ENCODE assay signal across 8 mouse cellular contexts in genomic region chr19:57609361-57610057, GRCm38 (mm10). TPM values are rescaled to one million over a fixed set of nuclear protein-coding genes. Genes with fewer than 3 reads are reported as not detected.
DNase-seq lines count a peak whose midpoint lies in the region; ATAC-seq and TF ChIP-seq lines count a peak whose summit lies in the region.

No protein-coding gene starts in this region.

- DNase-seq in cerebellum, adult 9-10 months: peak; percentile 5
- no peak for DNase-seq in cerebellum, adult 9-11 months
- DNase-seq in adrenal gland, postnatal 14 days: peak; percentile 65
- DNase-seq in gastrocnemius, adult 2 months: peak; percentile 73
- peak; percentile 7 for DNase-seq in liver, embryonic 13.5 days

- H3K9ac ChIP-seq in hindbrain, embryonic 15.5 days: peak overlapping the region; percentile 74
- peak overlapping the region; percentile 85; the same call in 1 of the 2 replicates for H3K9ac ChIP-seq in liver, embryonic 13.5 days

- no peak for ATAC-seq in hindbrain, embryonic 15.5 days (ENCODE audit: low FRiP score, low read depth)
- no peak for ATAC-seq in liver, embryonic 13.5 days (ENCODE audit: low read depth)
- ATAC-seq in inflammation-experienced regulatory T-cells, adult 6 months: no peak

- WGBS in hindbrain, embryonic 15.5 days: 11% methylated on average over 12 of the region's 12 CpGs
- 17% methylated on average over 12 of the region's 12 CpGs for WGBS in liver, embryonic 13.5 days (ENCODE audit: insufficient replicate concordance)

- H3K79me2 ChIP-seq in myocyte (ENCODE audit: control insufficient read depth, insufficient read depth): no peaks in the 10 kb centered on the region

- H3K4me2 ChIP-seq in hindbrain, embryonic 15.5 days: peak overlapping the region; percentile 94
- H3K4me2 ChIP-seq in liver, embryonic 13.5 days: peak overlapping the region; percentile 97
- peak overlapping the region; percentile 89 for H3K4me2 ChIP-seq in myocyte (ENCODE audit: low read depth)

- peak overlapping the region; percentile 75 for H3ac ChIP-seq in myocyte (ENCODE audit: control insufficient read depth, insufficient read length)

- H3K4me1 ChIP-seq in hindbrain, embryonic 15.5 days (replicated peaks): peaks cover 32% of the 10 kb centered on the region
- peaks cover 23% of the 10 kb centered on the region for H3K4me1 ChIP-seq in liver, embryonic 13.5 days (replicated peaks)

- H3K4me3 ChIP-seq in gastrocnemius, adult 2 months: peak overlapping the region; percentile 98
- H3K4me3 ChIP-seq in hindbrain, embryonic 15.5 days: peak overlapping the region; percentile 77
- peak overlapping the region; percentile 83 for H3K4me3 ChIP-seq in liver, embryonic 13.5 days (replicated peaks)
- peak overlapping the region; percentile 59 for H3K4me3 ChIP-seq in myocyte

- no peak for TF ChIP-seq CTCF in gastrocnemius, adult 2 months (IDR thresholded peaks at IDR 0.05)

- TF ChIP-seq POLR2A in myocyte (IDR thresholded peaks at IDR 0.05; ENCODE audit: insufficient read length, low read depth): no peak

- H3K36me3 ChIP-seq in hindbrain, embryonic 15.5 days: no peaks in the 10 kb centered on the region
- H3K36me3 ChIP-seq in liver, embryonic 13.5 days: no peaks in the 10 kb centered on the region
- H3K36me3 ChIP-seq in myocyte (ENCODE audit: control insufficient read depth, insufficient read depth): no peaks in the 10 kb centered on the region

- intact Hi-C loops in gastrocnemius, adult 2 months (cut with DNase I): no loop called here

- peak overlapping the region; percentile 99 for H3K27ac ChIP-seq in gastrocnemius, adult 2 months
- peak overlapping the region; percentile 99; the same call in 1 of the 2 replicates for H3K27ac ChIP-seq in hindbrain, embryonic 15.5 days (replicated peaks)
- H3K27ac ChIP-seq in liver, embryonic 13.5 days: no peak overlapping the region

- no peaks in the 10 kb centered on the region for H3K9me3 ChIP-seq in hindbrain, embryonic 15.5 days
- no peaks in the 10 kb centered on the region for H3K9me3 ChIP-seq in liver, embryonic 13.5 days (replicated peaks)

- H3K27me3 ChIP-seq in hindbrain, embryonic 15.5 days: no peaks in the 10 kb centered on the region
- peaks cover 21% of the 10 kb centered on the region for H3K27me3 ChIP-seq in liver, embryonic 13.5 days
- no peaks in the 10 kb centered on the region for H3K27me3 ChIP-seq in myocyte (ENCODE audit: control insufficient read depth, insufficient read depth, insufficient read length)

TF ChIP-seq in myocyte, 11 proteins besides CTCF, POLR2A, EP300 and RAD21:
- peak in 1 of 3 experiments; percentile 8 for TF ChIP-seq MYOD1 (IDR thresholded peaks at IDR 0.05; ENCODE audit: control insufficient read depth in 1 of 3, insufficient read length in 2 of 3, low read depth in 2 of 3)
- no peak for TF ChIP-seq MAX (IDR thresholded peaks at IDR 0.05; ENCODE audit: low read depth)
- peak; percentile 90 for TF ChIP-seq CEBPB (IDR thresholded peaks at IDR 0.05; ENCODE audit: insufficient read depth, poor library complexity, severe bottlenecking)

RNA-seq across cellular contexts. Expression of gene Atrnl1, which starts 1.3 kb away (rescaled TPM):
- total RNA-seq in adrenal gland, postnatal 14 days (2021): 28.2 and 29.0 TPM in 2 replicates
- total RNA-seq in gastrocnemius, adult 2 months (2021): 1 to 10 TPM; 7.1 to 8.0 TPM
- polyA plus RNA-seq in hindbrain, embryonic 15.5 days (2015; fragmentation: Nextera tagmentation; extraction: Ambion mirVana): 6.9 and 7.5 TPM in 2 replicates
- polyA plus RNA-seq in liver, embryonic 13.5 days (2015; fragmentation: Nextera tagmentation; extraction: Ambion mirVana): 0.68 and 0.70 TPM in 2 replicates
- 5.4 TPM for polyA plus RNA-seq in myocyte (2012; fragmentation: generic; extraction: Trizol)
- under 1 TPM; 0.12 to 0.28 (median 0.16) TPM for polyA plus RNA-seq in inflammation-experienced regulatory T-cells, adult 6 months (2017; shearing (Covaris generic))
